Mouse (Mus musculus): ENCODE data around the gene Mcoln3. TPM values are rescaled to one million over a fixed set of nuclear protein-coding genes. Genes with fewer than 3 reads are reported as not detected.

Mcoln3 gene
- polyA plus RNA-seq, 1 experiment from 2014 or later = 88.0 TPM

GRCm38 (mm10) chr3:146110916-146111315 is 6.3 kb upstream of the Mcoln3 start:
- no peaks in the 10 kb centered on the region for H3K79me2 ChIP-seq (ENCODE audit: inconsistent target)
- H3K36me3 ChIP-seq (ENCODE audit: inconsistent target) = no peaks in the 10 kb centered on the region
- H3K27ac ChIP-seq = peak overlapping the region; percentile 94
- WGBS (ENCODE audit: missing documents) = 86% methylated on average over 6 of the region's 6 CpGs
- no peak overlapping the region for H3K4me3 ChIP-seq (ENCODE audit: inconsistent target)

GRCm38 (mm10) chr3:146117997-146118457 is 777 bp downstream of the Mcoln3 start:
- peaks cover 32% of the 10 kb centered on the region; the same call in 1 of the 2 replicates for H3K79me2 ChIP-seq (ENCODE audit: inconsistent target)
- H3K27ac ChIP-seq = peak overlapping the region; percentile 39
- 72% methylated on average over 9 of the region's 9 CpGs for WGBS (ENCODE audit: missing documents)
- no peaks in the 10 kb centered on the region for H3K36me3 ChIP-seq (ENCODE audit: inconsistent target)
- peak overlapping the region; percentile 22 for H3K4me3 ChIP-seq (ENCODE audit: inconsistent target)

DNA sequence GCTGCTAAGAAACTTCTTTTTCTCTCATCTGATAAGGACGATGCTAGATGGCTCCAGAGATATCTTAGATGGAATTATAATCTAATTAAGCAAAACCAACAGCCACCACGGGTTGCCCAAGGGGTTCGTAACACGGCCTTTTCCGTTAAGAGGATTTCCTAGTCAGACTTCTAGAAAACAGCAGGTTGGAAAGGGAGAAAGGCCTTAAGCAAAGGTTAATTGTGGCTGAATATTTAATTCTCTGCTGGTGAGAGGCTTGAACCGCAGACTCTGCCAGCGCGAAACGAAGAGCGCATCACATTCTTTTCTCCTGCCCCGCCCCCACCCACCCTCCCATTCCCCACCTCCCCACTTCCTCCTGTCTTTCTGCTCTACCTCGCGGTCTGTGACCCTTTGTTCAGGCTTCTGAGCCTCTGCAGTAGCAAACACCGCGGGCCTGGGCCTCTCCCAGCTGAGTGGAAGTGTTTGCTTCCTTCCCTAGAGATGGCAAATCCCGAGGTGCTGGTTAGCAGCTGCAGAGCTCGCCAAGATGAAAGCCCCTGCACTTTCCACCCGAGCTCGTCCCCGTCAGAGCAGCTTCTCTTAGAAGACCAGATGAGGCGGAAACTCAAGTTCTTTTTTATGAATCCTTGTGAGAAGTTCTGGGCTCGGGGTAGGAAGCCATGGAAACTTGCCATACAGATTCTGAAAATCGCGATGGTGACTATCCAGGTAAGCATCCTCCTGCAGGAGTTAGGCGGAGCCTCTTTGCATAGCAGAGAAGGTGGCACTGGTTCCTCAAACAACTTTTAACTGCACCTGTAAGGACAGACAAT is 4.3 kb downstream of the Mcoln3 start:
- H3K36me3 ChIP-seq (ENCODE audit: inconsistent target) = no peaks in the 10 kb centered on the region
- H3K4me3 ChIP-seq (ENCODE audit: inconsistent target) = no peak overlapping the region
- H3K79me2 ChIP-seq (ENCODE audit: inconsistent target) = peaks cover 32% of the 10 kb centered on the region; the same call in 1 of the 2 replicates
- 33% methylated on average over 24 of the region's 25 CpGs for WGBS (ENCODE audit: missing documents)
- H3K27ac ChIP-seq = no peak overlapping the region

DNA sequence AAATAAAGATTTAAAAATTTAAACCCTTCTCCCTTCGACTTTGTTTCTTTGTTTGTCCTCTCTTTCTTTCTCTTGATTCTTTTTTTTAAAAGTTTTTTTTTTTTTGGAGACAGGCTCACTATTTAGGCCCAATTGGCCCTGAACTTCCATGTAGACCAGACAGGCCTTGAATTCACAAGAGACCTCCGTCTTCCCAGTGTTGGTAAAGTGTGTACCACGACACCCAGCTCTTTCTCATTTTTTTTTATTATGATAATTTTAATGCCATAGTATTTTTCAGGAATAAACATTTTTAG is 4.8 kb downstream of the Mcoln3 start:
- H3K27ac ChIP-seq = no peak overlapping the region
- H3K4me3 ChIP-seq (ENCODE audit: inconsistent target) = no peak overlapping the region
- 81% methylated on average over 3 of the region's 3 CpGs for WGBS (ENCODE audit: missing documents)
- H3K79me2 ChIP-seq (ENCODE audit: inconsistent target) = peaks cover 32% of the 10 kb centered on the region; the same call in 1 of the 2 replicates
- H3K36me3 ChIP-seq (ENCODE audit: inconsistent target) = no peaks in the 10 kb centered on the region

DNA sequence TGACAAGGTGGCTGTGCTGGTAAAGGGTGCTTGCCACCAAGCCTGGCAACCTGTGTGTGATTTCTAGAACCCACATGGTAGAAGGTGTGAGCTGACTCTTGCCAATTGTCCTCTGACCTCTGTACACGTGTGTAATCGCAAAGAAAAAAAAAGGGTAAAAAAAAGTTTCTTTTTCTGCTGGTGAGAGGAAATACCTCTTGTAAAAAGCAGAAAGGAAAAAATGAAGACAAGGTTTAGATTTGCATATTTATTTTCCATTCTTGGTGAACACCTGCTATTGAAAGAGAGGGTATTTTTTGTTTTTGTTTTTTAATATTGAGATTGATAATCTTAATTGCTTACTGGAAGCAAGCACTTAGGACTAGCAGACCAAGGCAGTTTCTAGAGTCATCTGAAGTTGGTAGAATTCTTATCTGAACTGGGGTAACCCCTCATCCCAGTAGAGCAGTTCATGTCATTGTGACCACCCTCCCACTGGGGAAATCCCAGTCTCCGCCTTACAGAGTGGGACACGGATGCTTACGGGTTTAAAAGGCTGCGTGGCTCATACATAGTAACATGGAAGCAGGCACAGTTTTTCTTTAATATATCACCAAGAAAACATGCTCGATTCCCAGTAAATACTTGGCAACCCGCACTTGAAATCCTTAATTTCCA is 5.7 kb downstream of the Mcoln3 start:
- Histone ChIP-seq H3K4me3 (ENCODE audit: inconsistent target) (no peak overlapping the region), H3K27ac (no peak overlapping the region), H3K79me2 (ENCODE audit: inconsistent target) (peaks cover 32% of the 10 kb centered on the region; the same call in 1 of the 2 replicates), H3K36me3 (ENCODE audit: inconsistent target) (no peaks in the 10 kb centered on the region)
- WGBS (ENCODE audit: missing documents) = 87% methylated on average over 8 of the region's 8 CpGs

- Histone ChIP-seq H3K36me3 (ENCODE audit: inconsistent target) (no peaks in the 10 kb centered on the region), H3K79me2 (ENCODE audit: inconsistent target) (peaks cover 29% of the 10 kb centered on the region; the same call in 1 of the 2 replicates), H3K27ac (no peak overlapping the region), H3K4me3 (ENCODE audit: inconsistent target) (no peak overlapping the region)
- WGBS (ENCODE audit: missing documents) = 96% methylated on average over 9 of the region's 9 CpGs
Measured at GRCm38 (mm10) chr3:146123464-146123825, 6.2 kb downstream of the Mcoln3 start.

GRCm38 (mm10) chr3:146127205-146127604 is 10.0 kb downstream of the Mcoln3 start:
- Histone ChIP-seq H3K79me2 (ENCODE audit: inconsistent target) (no peaks in the 10 kb centered on the region), H3K4me3 (ENCODE audit: inconsistent target) (no peak overlapping the region), H3K36me3 (ENCODE audit: inconsistent target) (no peaks in the 10 kb centered on the region), H3K27ac (no peak overlapping the region)
- WGBS (ENCODE audit: missing documents) = 100% methylated on average over 6 of the region's 6 CpGs

DNA sequence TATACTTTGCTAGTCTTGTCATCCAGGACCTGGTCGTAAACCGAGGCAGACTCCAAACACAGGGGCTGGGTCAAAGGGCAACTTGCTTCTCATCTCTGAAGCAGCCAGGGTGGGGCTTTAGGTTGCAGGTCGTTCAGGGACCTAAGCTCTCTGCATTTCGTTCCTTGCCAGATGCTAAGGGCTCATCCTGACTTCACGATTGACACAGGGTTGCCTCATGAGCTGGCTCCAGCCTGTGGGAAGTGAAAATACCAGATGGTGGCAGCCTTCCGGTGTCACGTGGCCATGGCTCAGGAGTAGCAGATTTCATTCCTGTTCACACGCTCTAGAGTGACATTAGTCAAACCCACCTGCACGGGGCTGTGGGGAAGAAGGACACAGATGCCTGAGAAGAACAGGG is 17.6 kb downstream of the Mcoln3 start:
- H3K27ac ChIP-seq = no peak overlapping the region; the same call in 1 of the 2 replicates

GRCm38 (mm10) chr3:146135417-146135816 is 18.2 kb downstream of the Mcoln3 start:
- no peak overlapping the region; the same call in 1 of the 2 replicates for H3K27ac ChIP-seq
- H3K4me3 ChIP-seq (ENCODE audit: inconsistent target) = no peak overlapping the region
- H3K79me2 ChIP-seq (ENCODE audit: inconsistent target) = no peaks in the 10 kb centered on the region
- WGBS (ENCODE audit: missing documents) = 84% methylated on average over 2 of the region's 2 CpGs
- H3K36me3 ChIP-seq (ENCODE audit: inconsistent target) = no peaks in the 10 kb centered on the region

More for the DNA sequence above, 17.6 kb downstream of the Mcoln3 start:
- no peaks in the 10 kb centered on the region for H3K79me2 ChIP-seq (ENCODE audit: inconsistent target)
- H3K36me3 ChIP-seq (ENCODE audit: inconsistent target) = no peaks in the 10 kb centered on the region
- H3K4me3 ChIP-seq (ENCODE audit: inconsistent target) = no peak overlapping the region
- WGBS (ENCODE audit: missing documents) = 32% methylated on average over 9 of the region's 9 CpGs

DNA sequence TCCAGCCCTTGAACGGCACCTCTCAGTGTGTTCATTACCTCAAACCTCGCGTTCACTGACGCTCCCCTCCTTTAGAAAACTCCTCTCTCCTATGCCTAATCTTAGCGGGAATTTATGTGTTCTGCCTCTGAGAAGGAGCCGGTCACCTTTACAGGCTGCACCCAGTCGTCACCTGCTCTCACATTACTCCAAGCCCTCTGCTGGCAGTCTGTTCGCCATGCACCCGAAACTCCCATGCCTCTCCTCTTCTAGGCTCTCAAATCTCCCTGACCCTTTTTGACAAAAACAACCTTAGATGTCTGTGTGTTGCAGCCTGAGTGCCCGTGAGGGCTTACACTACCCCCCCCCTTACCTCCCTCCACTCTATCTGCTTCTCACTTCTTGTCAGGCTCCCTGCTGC is 19.2 kb downstream of the Mcoln3 start:
- no peak overlapping the region for H3K27ac ChIP-seq
- H3K4me3 ChIP-seq (ENCODE audit: inconsistent target) = no peak overlapping the region
- no peaks in the 10 kb centered on the region for H3K36me3 ChIP-seq (ENCODE audit: inconsistent target)
- no peaks in the 10 kb centered on the region for H3K79me2 ChIP-seq (ENCODE audit: inconsistent target)
- 62% methylated on average over 10 of the region's 10 CpGs for WGBS (ENCODE audit: missing documents)

DNA sequence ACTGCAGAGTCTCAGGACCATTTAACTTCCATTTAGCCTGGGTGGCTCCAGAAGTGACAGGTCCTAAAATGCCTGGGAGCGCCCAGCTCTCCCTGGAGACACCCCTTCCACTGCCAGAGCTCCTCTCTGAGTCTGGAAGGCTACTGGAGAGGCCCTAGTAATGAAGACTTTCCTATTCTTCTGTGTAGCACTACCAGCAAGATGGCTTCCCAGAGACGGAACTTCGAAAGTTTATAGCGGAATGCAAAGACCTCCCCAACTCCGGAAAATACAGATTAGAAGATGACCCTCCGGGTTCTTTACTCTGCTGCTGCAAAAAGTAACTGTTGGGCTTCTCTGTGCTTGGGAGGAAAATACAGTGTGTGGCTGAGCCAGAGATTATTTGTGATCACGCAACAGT is 23.0 kb downstream of the Mcoln3 start:
- Histone ChIP-seq H3K27ac (no peak overlapping the region), H3K4me3 (ENCODE audit: inconsistent target) (no peak overlapping the region), H3K36me3 (ENCODE audit: inconsistent target) (no peaks in the 10 kb centered on the region), H3K79me2 (ENCODE audit: inconsistent target) (no peaks in the 10 kb centered on the region)
- 98% methylated on average over 7 of the region's 7 CpGs for WGBS (ENCODE audit: missing documents)

GRCm38 (mm10) chr3:146142523-146142922 is 25.3 kb downstream of the Mcoln3 start:
- WGBS (ENCODE audit: missing documents) = 83% methylated on average over 7 of the region's 7 CpGs
- H3K4me3 ChIP-seq (ENCODE audit: inconsistent target) = no peak overlapping the region
- H3K79me2 ChIP-seq (ENCODE audit: inconsistent target) = no peaks in the 10 kb centered on the region
- H3K27ac ChIP-seq = no peak overlapping the region
- no peaks in the 10 kb centered on the region for H3K36me3 ChIP-seq (ENCODE audit: inconsistent target)

DNA sequence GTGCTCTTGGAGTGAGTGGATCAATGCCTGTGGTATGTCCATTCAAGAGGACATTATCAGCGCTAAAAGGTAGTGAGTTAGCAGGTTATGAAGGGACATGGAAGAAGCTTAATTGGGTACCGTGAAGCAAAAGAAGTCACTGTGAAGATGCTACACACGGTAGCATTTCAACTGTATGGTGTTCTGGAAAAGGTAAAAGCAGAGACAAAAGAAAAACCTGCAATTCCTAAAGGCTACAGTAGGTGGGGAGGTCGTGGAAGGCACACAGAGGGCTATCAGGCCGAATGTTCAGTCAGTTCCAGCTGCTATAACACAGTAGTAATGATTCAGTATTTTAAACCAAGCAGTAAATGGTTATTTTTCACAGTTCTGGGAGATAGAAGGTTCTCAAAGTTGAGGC is 28.3 kb downstream of the Mcoln3 start:
- H3K79me2 ChIP-seq (ENCODE audit: inconsistent target) = peaks cover 5% of the 10 kb centered on the region
- 0 out of 2 replicates have a peak overlapping the region, but pooled peaks have one; percentile 35 for H3K27ac ChIP-seq
- WGBS (ENCODE audit: missing documents) = 64% methylated on average over 5 of the region's 5 CpGs
- H3K36me3 ChIP-seq (ENCODE audit: inconsistent target) = no peaks in the 10 kb centered on the region
- no peak overlapping the region for H3K4me3 ChIP-seq (ENCODE audit: inconsistent target)

DNA sequence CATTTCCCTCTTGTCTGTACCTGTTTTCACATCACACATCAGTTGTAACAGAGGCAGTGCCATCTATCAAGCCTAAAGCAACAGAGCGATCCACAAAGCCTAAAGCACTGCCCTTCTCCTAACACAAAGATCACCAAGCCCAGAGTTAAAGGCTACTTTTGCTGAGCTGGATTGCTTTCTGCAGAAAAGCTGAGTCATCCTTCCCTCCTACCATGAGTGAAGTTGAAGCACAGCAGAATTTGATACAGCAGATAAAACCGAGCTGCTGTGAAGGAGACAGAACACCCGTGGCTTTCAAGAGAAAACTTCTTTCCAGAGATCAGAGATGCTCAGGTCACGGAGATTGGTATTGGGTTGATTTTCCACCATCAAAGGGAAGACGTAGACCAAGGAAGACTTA is 28.9 kb downstream of the Mcoln3 start:
- Histone ChIP-seq H3K36me3 (ENCODE audit: inconsistent target) (no peaks in the 10 kb centered on the region), H3K79me2 (ENCODE audit: inconsistent target) (peaks cover 11% of the 10 kb centered on the region), H3K27ac (peak overlapping the region; percentile 35; the same call in 1 of the 2 replicates), H3K4me3 (ENCODE audit: inconsistent target) (no peak overlapping the region)
- WGBS (ENCODE audit: missing documents) = 35% methylated on average over 5 of the region's 5 CpGs

Data from macrophage (primary cell).